Mouse (Mus musculus) embryonic facial prominence, embryonic 11.5 days (tissue): ENCODE results near the gene Lpin1. TPM values are rescaled to one million over a fixed set of nuclear protein-coding genes. Genes with fewer than 3 reads are reported as not detected.

ENCODE experiments used
- ATAC-seq: fragments of 200-750 bp; cut with Nextera tagmentation; replicated peaks from 2 replicates; pipeline ENCODE4 v1.8.0; 2017; ENCODE audit warnings: low read depth; ENCODE audit not compliant: insufficient number of reproducible peaks, low FRiP score, low TSS enrichment
- DNase-seq: peaks from one replicate; pipeline ENCODE4 v3.0.0-alpha.2; 2015; ENCODE audit warnings: low spot score
- H3K27ac ChIP-seq: fragments of 300-500 bp; sonication (generic); replicated peaks from 2 replicates; pipeline ENCODE4 v1.5.1; 2014; ENCODE audit warnings: mild to moderate bottlenecking, low read depth, low read length, control low read depth
- H3K27me3 ChIP-seq: fragments of 300-500 bp; sonication (generic); 2 replicates; pipeline ENCODE4 v1.6.1; 2014; ENCODE audit warnings: mild to moderate bottlenecking, low read length, moderate library complexity, mixed read lengths; ENCODE audit not compliant: control insufficient read depth, insufficient read depth
- H3K36me3 ChIP-seq: fragments of 300-500 bp; sonication (generic); replicated peaks from 2 replicates; pipeline ENCODE4 v1.6.1; 2014; ENCODE audit warnings: low read depth, mild to moderate bottlenecking, low read length, moderate library complexity, mixed read lengths; ENCODE audit not compliant: control insufficient read depth, insufficient read depth
- H3K4me1 ChIP-seq: fragments of 300-500 bp; sonication (generic); 2 replicates; pipeline ENCODE4 v1.6.1; 2014; ENCODE audit warnings: low read length, mixed read lengths; ENCODE audit not compliant: control insufficient read depth, insufficient read depth
- H3K4me2 ChIP-seq: fragments of 300-500 bp; sonication (generic); 2 replicates; pipeline ENCODE4 v1.6.1; 2014; ENCODE audit warnings: low read depth, mild to moderate bottlenecking, control low read depth, low read length, moderate library complexity
- H3K4me3 ChIP-seq: fragments of 300-500 bp; sonication (generic); 2 replicates; pipeline ENCODE4 v1.5.1; 2014; ENCODE audit warnings: low read depth, low read length, control low read depth
- H3K9ac ChIP-seq: fragments of 300-500 bp; sonication (generic); replicated peaks from 2 replicates; pipeline ENCODE4 v1.6.1; 2014; ENCODE audit warnings: mild to moderate bottlenecking, control low read depth, low read length
- H3K9me3 ChIP-seq: fragments of 300-500 bp; sonication (generic); replicated peaks from 2 replicates; pipeline ENCODE4 v1.6.1; 2016; ENCODE audit warnings: mild to moderate bottlenecking, low read length, inconsistent platforms, mixed read lengths; ENCODE audit not compliant: control insufficient read depth
- WGBS: fragments of 180-500 bp; shearing (Covaris S2); extraction: QIAGEN DNeasy Blood & Tissue Kit; methylation state at CpG from one replicate; pipeline ENCODE4 v1.1.7; 2014; 5-methylcytosine and 5-hydroxymethylcytosine counted together
- polyA plus RNA-seq: library from polyadenylated mRNA; unstranded; fragments of >200 nt; fragmentation: Nextera tagmentation; extraction: Ambion mirVana; gene quantifications from 2 replicates; pipeline ENCODE4 v1.2.1, GENCODE M21; 2014

Gene Lpin1
- polyA plus RNA-seq, 1 experiment from 2014 or later, result 6.9 TPM

GRCm38 (mm10) chr12:16605624-16606023 is 5.1 kb downstream of the Lpin1 start:
- H3K27me3 ChIP-seq, result no peaks in the 10 kb centered on the region
- H3K36me3 ChIP-seq, result no peaks in the 10 kb centered on the region
- no peak overlapping the region for H3K4me3 ChIP-seq
- no peaks in the 10 kb centered on the region for H3K9me3 ChIP-seq
- WGBS, result 77% methylated on average over 5 of the region's 5 CpGs
- no peak overlapping the region for H3K27ac ChIP-seq
- ATAC-seq (no peak), DNase-seq (no peak)
- no peaks in the 10 kb centered on the region for H3K4me1 ChIP-seq
- no peak overlapping the region for H3K4me2 ChIP-seq
- no peak overlapping the region for H3K9ac ChIP-seq

DNA sequence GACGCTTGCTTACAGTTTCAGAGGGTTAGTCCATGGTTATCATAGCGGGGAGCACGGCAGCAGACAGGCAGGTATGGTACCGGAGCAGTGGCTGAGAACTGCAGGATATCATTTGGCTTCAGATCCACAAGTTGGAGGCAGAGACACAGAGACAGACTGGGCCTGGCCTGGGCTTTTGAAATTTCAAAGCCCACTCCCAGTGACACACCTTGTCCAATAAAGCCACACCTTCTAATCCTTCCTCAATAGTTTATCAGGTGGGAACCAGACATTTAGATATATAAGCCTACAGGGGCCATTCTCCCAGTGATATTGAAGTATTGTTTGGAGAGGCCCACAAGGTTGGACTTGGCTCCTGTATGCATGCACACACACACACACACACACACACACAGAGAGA is 8.5 kb downstream of the Lpin1 start:
- ATAC-seq, result no peak
- H3K36me3 ChIP-seq, result no peaks in the 10 kb centered on the region
- no peak for DNase-seq
- 93% methylated on average over 4 of the region's 4 CpGs for WGBS
- H3K4me3 ChIP-seq, result no peak overlapping the region
- H3K27ac ChIP-seq, result no peak overlapping the region
- H3K4me2 ChIP-seq, result no peak overlapping the region
- no peaks in the 10 kb centered on the region for H3K9me3 ChIP-seq
- no peaks in the 10 kb centered on the region for H3K4me1 ChIP-seq
- H3K27me3 ChIP-seq, result no peaks in the 10 kb centered on the region
- H3K9ac ChIP-seq, result no peak overlapping the region

GRCm38 (mm10) chr12:16600374-16600773 is 10.4 kb downstream of the Lpin1 start:
- Histone ChIP-seq H3K9me3 (no peaks in the 10 kb centered on the region), H3K4me2 (no peak overlapping the region), H3K4me1 (no peaks in the 10 kb centered on the region), H3K4me3 (no peak overlapping the region), H3K27ac (no peak overlapping the region), H3K27me3 (no peaks in the 10 kb centered on the region), H3K36me3 (no peaks in the 10 kb centered on the region), H3K9ac (no peak overlapping the region)
- 75% methylated on average over 1 of the region's 1 CpGs for WGBS
- DNase-seq, result no peak
- no peak for ATAC-seq

GRCm38 (mm10) chr12:16599359-16599758 is 11.4 kb downstream of the Lpin1 start:
- Histone ChIP-seq H3K27ac (no peak overlapping the region), H3K36me3 (no peaks in the 10 kb centered on the region), H3K4me3 (no peak overlapping the region), H3K4me1 (no peaks in the 10 kb centered on the region), H3K9ac (no peak overlapping the region), H3K27me3 (no peaks in the 10 kb centered on the region), H3K4me2 (no peak overlapping the region), H3K9me3 (no peaks in the 10 kb centered on the region)
- WGBS, result 63% methylated on average over 3 of the region's 3 CpGs
- DNase-seq (no peak), ATAC-seq (no peak)

DNA sequence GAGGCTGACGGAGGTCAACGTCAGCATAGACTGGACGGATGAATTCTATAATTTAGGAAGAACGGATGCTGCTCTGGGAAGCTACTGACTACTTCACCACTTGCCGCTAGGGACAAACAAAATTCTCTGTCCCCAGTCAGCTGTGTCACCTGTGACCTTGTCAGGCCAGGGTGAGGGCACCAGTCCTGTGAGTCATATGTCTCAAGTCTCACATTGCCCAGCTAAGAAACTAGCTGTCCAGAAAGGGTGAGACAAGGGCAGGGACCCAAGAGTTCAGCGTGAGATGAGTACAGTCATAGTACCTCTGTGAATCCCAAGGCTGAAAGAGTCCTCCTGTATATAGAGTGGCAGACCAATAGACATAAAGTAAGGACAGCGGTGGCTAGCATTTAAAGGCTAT is 17.0 kb downstream of the Lpin1 start:
- no peaks in the 10 kb centered on the region for H3K9me3 ChIP-seq
- no peak overlapping the region for H3K9ac ChIP-seq
- no peak overlapping the region for H3K27ac ChIP-seq
- H3K4me2 ChIP-seq, result no peak overlapping the region
- no peaks in the 10 kb centered on the region for H3K36me3 ChIP-seq
- DNase-seq, result no peak
- WGBS, result 84% methylated on average over 7 of the region's 7 CpGs
- ATAC-seq, result no peak
- H3K4me3 ChIP-seq, result no peak overlapping the region
- peaks cover 6% of the 10 kb centered on the region for H3K4me1 ChIP-seq
- no peaks in the 10 kb centered on the region for H3K27me3 ChIP-seq

- H3K36me3 ChIP-seq, result no peaks in the 10 kb centered on the region
- ATAC-seq, result no peak
- 87% methylated on average over 7 of the region's 7 CpGs for WGBS
- no peak overlapping the region for H3K27ac ChIP-seq
- H3K27me3 ChIP-seq, result no peaks in the 10 kb centered on the region
- no peaks in the 10 kb centered on the region for H3K9me3 ChIP-seq
- no peak overlapping the region for H3K4me2 ChIP-seq
- peaks cover 6% of the 10 kb centered on the region for H3K4me1 ChIP-seq
- H3K9ac ChIP-seq, result no peak overlapping the region
- no peak overlapping the region for H3K4me3 ChIP-seq
- DNase-seq, result no peak
Measured at GRCm38 (mm10) chr12:16593014-16593413, 17.8 kb downstream of the Lpin1 start.

DNA sequence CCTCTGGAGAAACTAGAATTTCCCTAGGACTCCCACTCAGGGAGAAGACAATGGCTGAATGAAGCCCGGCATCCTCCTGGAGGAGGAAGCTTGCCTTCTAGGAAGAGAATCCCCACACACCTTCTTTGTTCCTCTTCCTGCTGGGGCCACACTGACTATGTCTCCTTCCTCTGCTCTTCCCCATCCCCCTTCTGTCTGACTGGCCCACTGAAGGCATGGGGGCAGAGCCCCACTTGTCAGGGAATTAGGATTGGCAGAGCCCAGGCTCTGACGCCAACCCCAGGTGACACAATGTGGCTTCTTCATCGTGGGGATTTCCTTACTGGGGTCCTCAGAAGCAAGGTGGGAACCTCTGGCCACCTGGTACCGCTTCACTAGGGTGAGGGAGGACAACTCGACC is 18.3 kb downstream of the Lpin1 start:
- Histone ChIP-seq H3K9me3 (no peaks in the 10 kb centered on the region), H3K4me1 (peaks cover 6% of the 10 kb centered on the region), H3K36me3 (no peaks in the 10 kb centered on the region), H3K27me3 (no peaks in the 10 kb centered on the region), H3K9ac (0 out of 2 replicates have a peak overlapping the region, but pooled peaks have one; percentile 9), H3K4me2 (no peak overlapping the region), H3K27ac (no peak overlapping the region), H3K4me3 (no peak overlapping the region)
- WGBS, result 58% methylated on average over 5 of the region's 5 CpGs
- DNase-seq (no peak), ATAC-seq (no peak)

DNA sequence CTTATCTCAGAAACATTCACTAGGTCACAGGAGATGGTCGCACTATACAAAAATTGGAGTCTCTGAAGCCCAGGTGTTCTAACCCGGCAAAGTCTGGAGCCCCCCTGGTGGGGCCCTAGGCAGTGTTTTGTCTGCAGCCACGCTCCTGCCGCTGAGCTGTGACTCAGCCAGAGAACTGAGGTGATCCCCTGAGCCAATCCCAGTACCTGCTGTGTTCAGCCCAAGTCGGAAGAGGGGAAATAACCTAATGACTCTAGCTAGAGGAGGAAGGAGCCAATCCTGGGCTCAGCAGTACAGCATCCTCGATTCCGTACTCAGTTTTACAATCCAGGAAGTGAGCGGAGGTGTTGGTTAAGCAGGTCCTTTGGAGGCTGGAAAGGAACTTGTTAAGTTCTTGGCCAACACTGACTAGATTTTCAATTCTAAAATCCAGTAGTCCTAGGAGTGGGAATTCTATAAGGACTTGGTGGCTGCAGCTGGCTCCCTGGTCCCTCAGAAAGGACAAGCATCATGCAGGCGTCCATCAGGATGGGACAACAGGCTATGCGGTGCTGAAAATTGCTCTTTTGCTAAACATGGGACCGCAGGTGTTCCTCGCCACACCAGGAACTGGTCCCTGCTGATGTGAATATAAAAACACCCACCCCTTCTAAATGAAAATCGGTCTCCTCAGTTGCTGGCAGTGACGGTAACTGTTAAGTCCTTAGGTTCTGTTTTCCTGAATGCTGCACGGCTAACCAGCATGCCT is 19.1 kb downstream of the Lpin1 start:
- no peaks in the 10 kb centered on the region for H3K9me3 ChIP-seq
- H3K4me1 ChIP-seq, result peaks cover 6% of the 10 kb centered on the region
- peak overlapping the region; percentile 0 for H3K4me3 ChIP-seq
- no peaks in the 10 kb centered on the region for H3K36me3 ChIP-seq
- DNase-seq (peak; percentile 95), ATAC-seq (peak; percentile 90)
- H3K9ac ChIP-seq, result peak overlapping the region; percentile 27; the same call in 1 of the 2 replicates
- peak overlapping the region; percentile 3 for H3K4me2 ChIP-seq
- H3K27ac ChIP-seq, result no peak overlapping the region
- no peaks in the 10 kb centered on the region for H3K27me3 ChIP-seq
- 9% methylated on average over 15 of the region's 15 CpGs for WGBS
